Mouse (Mus musculus) left cerebral cortex, adult 18-20 months (tissue): ENCODE results near the gene Ptrh2. TPM values are rescaled to one million over a fixed set of nuclear protein-coding genes. Genes with fewer than 3 reads are reported as not detected.

Experiments used
- DNase-seq, 2 experiments: peaks; one replicate each; pipeline ENCODE4 v3.0.0; 2021 to 2022; ENCODE audit warnings: low spot score in 2 of 2, mixed read lengths in 1 of 2
- total RNA-seq, 2 experiments: library from RNA; stranded (reverse); gene quantifications; 2 replicates each; pipeline ENCODE4 v1.2.3; 2021

The Ptrh2 gene
- total RNA-seq, 2 experiments from 2014 or later, result 7.8 to 8.9 TPM

- DNase-seq, result no peak
Observed at GRCm38 (mm10) chr11:86667553-86667952, 16.2 kb upstream of the Ptrh2 start.

GRCm38 (mm10) chr11:86668169-86668568, 15.6 kb upstream of the Ptrh2 start:
- DNase-seq, result no peak

GRCm38 (mm10) chr11:86671041-86671675, 12.6 kb upstream of the Ptrh2 start:
- no peak for DNase-seq

GRCm38 (mm10) chr11:86672772-86673171, 11.0 kb upstream of the Ptrh2 start:
- DNase-seq, result no peak

- no peak for DNase-seq
Observed at GRCm38 (mm10) chr11:86675520-86675919, 8.3 kb upstream of the Ptrh2 start.

GRCm38 (mm10) chr11:86678957-86679356, 4.8 kb upstream of the Ptrh2 start:
- DNase-seq, result no peak

GRCm38 (mm10) chr11:86680729-86681128, 3.1 kb upstream of the Ptrh2 start:
- no peak for DNase-seq

- DNase-seq, result no peak
Observed at GRCm38 (mm10) chr11:86681423-86681822, 2.4 kb upstream of the Ptrh2 start.

- DNase-seq, result no peak
Observed at GRCm38 (mm10) chr11:86682861-86683260, 924 bp upstream of the Ptrh2 start.

- no peak for DNase-seq
Observed at GRCm38 (mm10) chr11:86684126-86685012, 584 bp downstream of the Ptrh2 start.

- DNase-seq, result no peak
Observed at GRCm38 (mm10) chr11:86685366-86685765, 1.6 kb downstream of the Ptrh2 start.

GRCm38 (mm10) chr11:86690383-86690782, 6.6 kb downstream of the Ptrh2 start:
- DNase-seq, result no peak

- no peak for DNase-seq
Observed at GRCm38 (mm10) chr11:86691482-86691881, 7.7 kb downstream of the Ptrh2 start.

GRCm38 (mm10) chr11:86691956-86692355, 8.2 kb downstream of the Ptrh2 start:
- DNase-seq, result no peak

- no peak for DNase-seq
Observed at GRCm38 (mm10) chr11:86692546-86692945, 8.8 kb downstream of the Ptrh2 start.

- DNase-seq, result no peak
Observed at GRCm38 (mm10) chr11:86695461-86695860, 11.7 kb downstream of the Ptrh2 start.

- no peak for DNase-seq
Observed at GRCm38 (mm10) chr11:86701151-86701550, 17.4 kb downstream of the Ptrh2 start.

- DNase-seq, result no peak
Observed at GRCm38 (mm10) chr11:86714606-86715005, 30.8 kb downstream of the Ptrh2 start.

GRCm38 (mm10) chr11:86717306-86718065, 33.7 kb downstream of the Ptrh2 start:
- no peak for DNase-seq

GRCm38 (mm10) chr11:86718369-86718768, 34.6 kb downstream of the Ptrh2 start:
- DNase-seq, result no peak

GRCm38 (mm10) chr11:86719390-86719789, 35.6 kb downstream of the Ptrh2 start:
- no peak for DNase-seq

GRCm38 (mm10) chr11:86724004-86724403, 40.2 kb downstream of the Ptrh2 start:
- DNase-seq, result no peak
